Mouse (Mus musculus): ENCODE measurements around the gene Dab2.

Dab2 gene

GRCm38 (mm10) chr15:6299554-6299953 lies at the start of gene Dab2:
TSS of gene Dab2 (plus strand) at chr15:6299788.
- no peak for DNase-seq (ENCODE audit: low spot score in 2 of 2)

GRCm38 (mm10) chr15:6253471-6253870 lies 46.1 kb upstream of the Dab2 start:
- DNase-seq (ENCODE audit: low spot score in 2 of 2): no peak

- no peak for DNase-seq (ENCODE audit: low spot score in 2 of 2)
Observed at GRCm38 (mm10) chr15:6254383-6254782, 45.2 kb upstream of the Dab2 start.

GRCm38 (mm10) chr15:6257049-6257448 lies 42.5 kb upstream of the Dab2 start:
- no peak for DNase-seq (ENCODE audit: low spot score in 2 of 2)

GRCm38 (mm10) chr15:6259957-6260740 lies 39.4 kb upstream of the Dab2 start:
- no peak for DNase-seq (ENCODE audit: low spot score in 2 of 2)

- no peak for DNase-seq (ENCODE audit: low spot score in 2 of 2)
Observed at GRCm38 (mm10) chr15:6260741-6261430, 38.7 kb upstream of the Dab2 start.

- no peak for DNase-seq (ENCODE audit: low spot score in 2 of 2)
Observed at GRCm38 (mm10) chr15:6267147-6267758, 32.3 kb upstream of the Dab2 start.

GRCm38 (mm10) chr15:6278606-6279468 lies 20.8 kb upstream of the Dab2 start:
- no peak for DNase-seq (ENCODE audit: low spot score in 2 of 2)

- DNase-seq (ENCODE audit: low spot score in 2 of 2): peak in 1 of 2 experiments; percentile 26
Observed at GRCm38 (mm10) chr15:6280021-6280451, 19.6 kb upstream of the Dab2 start.

- no peak for DNase-seq (ENCODE audit: low spot score in 2 of 2)
Observed at GRCm38 (mm10) chr15:6283249-6283648, 16.3 kb upstream of the Dab2 start.

GRCm38 (mm10) chr15:6296071-6296470 lies 3.5 kb upstream of the Dab2 start:
- DNase-seq (ENCODE audit: low spot score in 2 of 2): no peak

- no peak for DNase-seq (ENCODE audit: low spot score in 2 of 2)
Observed at GRCm38 (mm10) chr15:6298726-6299125, 862 bp upstream of the Dab2 start.

GRCm38 (mm10) chr15:6302219-6302618 lies 2.6 kb downstream of the Dab2 start:
- DNase-seq (ENCODE audit: low spot score in 2 of 2): no peak

- no peak for DNase-seq (ENCODE audit: low spot score in 2 of 2)
Observed at GRCm38 (mm10) chr15:6303822-6304221, 4.2 kb downstream of the Dab2 start.

- DNase-seq (ENCODE audit: low spot score in 2 of 2): no peak
Observed at GRCm38 (mm10) chr15:6309633-6310032, 10.0 kb downstream of the Dab2 start.

- no peak for DNase-seq (ENCODE audit: low spot score in 2 of 2)
Observed at GRCm38 (mm10) chr15:6310417-6310816, 10.8 kb downstream of the Dab2 start.

- DNase-seq (ENCODE audit: low spot score in 2 of 2): no peak
Observed at GRCm38 (mm10) chr15:6312396-6312795, 12.8 kb downstream of the Dab2 start.

- DNase-seq (ENCODE audit: low spot score in 2 of 2): no peak
Observed at GRCm38 (mm10) chr15:6319352-6319751, 19.8 kb downstream of the Dab2 start.

- no peak for DNase-seq (ENCODE audit: low spot score in 2 of 2)
Observed at GRCm38 (mm10) chr15:6320501-6320900, 20.9 kb downstream of the Dab2 start.

GRCm38 (mm10) chr15:6321263-6321662 lies 21.7 kb downstream of the Dab2 start:
- no peak for DNase-seq (ENCODE audit: low spot score in 2 of 2)

- no peak for DNase-seq (ENCODE audit: low spot score in 2 of 2)
Observed at GRCm38 (mm10) chr15:6322311-6322710, 22.7 kb downstream of the Dab2 start.

- DNase-seq (ENCODE audit: low spot score in 2 of 2): peak; percentile 12 to 18
Observed at GRCm38 (mm10) chr15:6323577-6323976, 24.0 kb downstream of the Dab2 start.

Measured in frontal cortex, postnatal 36 days (tissue).